12 mouse cellular contexts compared by ENCODE assay signal in genomic region chr11:115653194-115653593, GRCm38 (mm10). TPM values are rescaled to one million over a fixed set of nuclear protein-coding genes. Genes with fewer than 3 reads are reported as not detected.
DNase-seq lines count a peak whose midpoint lies in the region; ATAC-seq and TF ChIP-seq lines count a peak whose summit lies in the region.
"Had no signal": no experiment of that assay in that cellular context is flagged by ENCODE, and none has a peak within 500 bp of the region (broad histone marks: within the 10 kb centered on the region; RNA-seq: fewer than 3 reads in every experiment).

No protein-coding gene starts in this region.

- 81% methylated on average over 3 of the region's 3 CpGs for WGBS in embryonic facial prominence, embryonic 14.5 days
- 91% methylated on average over 3 of the region's 3 CpGs for WGBS in embryonic facial prominence, embryonic 10.5 days
- 55% methylated on average over 3 of the region's 3 CpGs for WGBS in heart, embryonic 12.5 days
- 38% methylated on average over 3 of the region's 3 CpGs for WGBS in olfactory bulb, adult 2 months

- H3K27me3 ChIP-seq in embryonic facial prominence, embryonic 14.5 days (replicated peaks; ENCODE audit: control insufficient read depth, insufficient read depth, low read length), result no peaks in the 10 kb centered on the region
- no peaks in the 10 kb centered on the region for H3K27me3 ChIP-seq in embryonic facial prominence, embryonic 10.5 days (replicated peaks; ENCODE audit: low read depth, poor library complexity, severe bottlenecking)
- H3K27me3 ChIP-seq in heart, embryonic 12.5 days (replicated peaks), result no peaks in the 10 kb centered on the region

- ATAC-seq in embryonic facial prominence, embryonic 14.5 days (ENCODE audit: low read depth), result peak; percentile 38; the same call in 1 of the 2 replicates
- ATAC-seq in heart, embryonic 12.5 days (ENCODE audit: insufficient number of reproducible peaks, low FRiP score), result peak; percentile 38; the same call in 1 of the 2 replicates

- no peak for TF ChIP-seq CTCF in olfactory bulb, adult 2 months (IDR thresholded peaks at IDR 0.05; ENCODE audit: insufficient read depth, low read depth, low read length)

- no peak overlapping the region for H3K9ac ChIP-seq in embryonic facial prominence, embryonic 14.5 days (ENCODE audit: low read depth, low read length)
- H3K9ac ChIP-seq in heart, embryonic 12.5 days, result 0 out of 2 replicates have a peak overlapping the region, but pooled peaks have one; percentile 27

- H3K4me1 ChIP-seq in embryonic facial prominence, embryonic 14.5 days (ENCODE audit: control insufficient read depth, insufficient read depth, low read length), result no peaks in the 10 kb centered on the region
- H3K4me1 ChIP-seq in embryonic facial prominence, embryonic 10.5 days, result no peaks in the 10 kb centered on the region
- peaks cover 35% of the 10 kb centered on the region for H3K4me1 ChIP-seq in heart, embryonic 12.5 days (replicated peaks)
- peaks cover 37% of the 10 kb centered on the region for H3K4me1 ChIP-seq in olfactory bulb, adult 2 months (ENCODE audit: control insufficient read depth, insufficient read depth, low read length)

- H3K9me3 ChIP-seq in embryonic facial prominence, embryonic 14.5 days (ENCODE audit: control insufficient read depth, low read length), result no peaks in the 10 kb centered on the region
- H3K9me3 ChIP-seq in embryonic facial prominence, embryonic 10.5 days, result no peaks in the 10 kb centered on the region
- no peaks in the 10 kb centered on the region for H3K9me3 ChIP-seq in heart, embryonic 12.5 days (replicated peaks)

- H3K4me2 ChIP-seq in embryonic facial prominence, embryonic 14.5 days (ENCODE audit: low read depth, low read length), result no peak overlapping the region
- H3K4me2 ChIP-seq in heart, embryonic 12.5 days, result peak overlapping the region; percentile 27
- H3K4me2 ChIP-seq: midbrain, embryonic 11.5 days had no signal

- peak; percentile 20 for DNase-seq in embryonic facial prominence, embryonic 14.5 days (ENCODE audit: low spot score)
- DNase-seq in embryonic facial prominence, embryonic 10.5 days (ENCODE audit: low spot score), result no peak
- DNase-seq in heart, postnatal 4 days, result no peak
- DNase-seq in right cerebral cortex, postnatal 25 days, result peak; percentile 38
- DNase-seq in right cerebral cortex, adult 18-20 months, result no peak
- DNase-seq in kidney, postnatal 4 days, result no peak
- DNase-seq: adrenal gland, adult 8-10 months; spleen, adult 18-20 months had no signal

- H3K4me3 ChIP-seq in embryonic facial prominence, embryonic 14.5 days (ENCODE audit: low read depth, low read length), result no peak overlapping the region
- no peak overlapping the region for H3K4me3 ChIP-seq in embryonic facial prominence, embryonic 10.5 days
- H3K4me3 ChIP-seq in heart, embryonic 12.5 days, result no peak overlapping the region
- no peak overlapping the region for H3K4me3 ChIP-seq in olfactory bulb, adult 2 months (ENCODE audit: insufficient read depth, low read depth, low read length)
- H3K4me3 ChIP-seq: myocyte had no signal

- peaks cover 31% of the 10 kb centered on the region for H3K36me3 ChIP-seq in embryonic facial prominence, embryonic 14.5 days (ENCODE audit: control insufficient read depth, insufficient read depth, low read length)
- peaks cover 61% of the 10 kb centered on the region for H3K36me3 ChIP-seq in embryonic facial prominence, embryonic 10.5 days (replicated peaks)
- peaks cover 23% of the 10 kb centered on the region for H3K36me3 ChIP-seq in heart, embryonic 12.5 days

- no peak for TF ChIP-seq POLR2A in olfactory bulb, adult 2 months (IDR thresholded peaks at IDR 0.05; ENCODE audit: insufficient read depth, low read depth, low read length)

- no peak overlapping the region for H3K27ac ChIP-seq in embryonic facial prominence, embryonic 14.5 days (replicated peaks; ENCODE audit: low read depth, low read length)
- no peak overlapping the region for H3K27ac ChIP-seq in embryonic facial prominence, embryonic 10.5 days (replicated peaks)
- H3K27ac ChIP-seq in heart, embryonic 12.5 days (ENCODE audit: poor library complexity, severe bottlenecking), result peak overlapping the region; percentile 80
- H3K27ac ChIP-seq in olfactory bulb, adult 2 months (ENCODE audit: insufficient read depth, low read depth, low read length), result peak overlapping the region; percentile 17

RNA-seq across cellular contexts. Expression of gene Slc25a19, which starts 25.1 kb away (rescaled TPM):
- 23.4 and 24.6 TPM in 2 replicates for polyA plus RNA-seq in embryonic facial prominence, embryonic 14.5 days (2014; fragmentation: Nextera tagmentation; extraction: Ambion mirVana)
- polyA plus RNA-seq in embryonic facial prominence, embryonic 10.5 days (2016; fragmentation: Nextera tagmentation; extraction: Ambion mirVana), result 23.5 and 24.6 TPM in 2 replicates
- polyA plus RNA-seq in heart, embryonic 12.5 days (2016; fragmentation: Nextera tagmentation; extraction: Ambion mirVana), result 39.9 and 42.1 TPM in 2 replicates
- total RNA-seq in heart, postnatal 4 days (2021), result 10 to 100 TPM; 27.6 to 30.7 TPM
- polyA plus RNA-seq in olfactory bulb, adult 2 months (2012; ENCODE audit: insufficient read depth, insufficient read length, low replicate concordance, missing spikeins), result not detected in 2 replicates

RNA-seq across cellular contexts. Expression of gene Mif4gd, which starts 40.4 kb away (rescaled TPM):
- 22.7 and 28.5 TPM in 2 replicates for polyA plus RNA-seq in embryonic facial prominence, embryonic 14.5 days (2014; fragmentation: Nextera tagmentation; extraction: Ambion mirVana)
- 19.4 and 19.8 TPM in 2 replicates for polyA plus RNA-seq in embryonic facial prominence, embryonic 10.5 days (2016; fragmentation: Nextera tagmentation; extraction: Ambion mirVana)
- polyA plus RNA-seq in heart, embryonic 12.5 days (2016; fragmentation: Nextera tagmentation; extraction: Ambion mirVana), result 20.9 and 22.0 TPM in 2 replicates
- total RNA-seq in heart, postnatal 4 days (2021), result 10 to 100 TPM; 34.0 to 40.6 TPM
- polyA plus RNA-seq in olfactory bulb, adult 2 months (2012; ENCODE audit: insufficient read depth, insufficient read length, low replicate concordance, missing spikeins), result not detected in 2 replicates

RNA-seq across cellular contexts. Expression of gene Gga3, which starts 49.3 kb away (rescaled TPM):
- polyA plus RNA-seq in embryonic facial prominence, embryonic 14.5 days (2014; fragmentation: Nextera tagmentation; extraction: Ambion mirVana), result 16.5 and 17.9 TPM in 2 replicates
- 29.6 and 33.3 TPM in 2 replicates for polyA plus RNA-seq in embryonic facial prominence, embryonic 10.5 days (2016; fragmentation: Nextera tagmentation; extraction: Ambion mirVana)
- polyA plus RNA-seq in heart, embryonic 12.5 days (2016; fragmentation: Nextera tagmentation; extraction: Ambion mirVana), result 19.2 and 21.9 TPM in 2 replicates
- total RNA-seq in heart, postnatal 4 days (2021), result 10 to 100 TPM; 18.3 to 20.8 TPM
- 79.7 TPM in 1 of 2 replicates, not detected in the other for polyA plus RNA-seq in olfactory bulb, adult 2 months (2012; ENCODE audit: insufficient read depth, insufficient read length, low replicate concordance, missing spikeins)

RNA-seq across cellular contexts. Expression of gene Mrps7, which starts 49.5 kb away (rescaled TPM):
- polyA plus RNA-seq in embryonic facial prominence, embryonic 14.5 days (2014; fragmentation: Nextera tagmentation; extraction: Ambion mirVana), result 82.8 and 87.6 TPM in 2 replicates
- polyA plus RNA-seq in embryonic facial prominence, embryonic 10.5 days (2016; fragmentation: Nextera tagmentation; extraction: Ambion mirVana), result 100 and 101 TPM in 2 replicates
- 90.4 and 95.4 TPM in 2 replicates for polyA plus RNA-seq in heart, embryonic 12.5 days (2016; fragmentation: Nextera tagmentation; extraction: Ambion mirVana)
- 10 to 100 TPM; 71.2 to 72.8 TPM for total RNA-seq in heart, postnatal 4 days (2021)
- not detected in 2 replicates for polyA plus RNA-seq in olfactory bulb, adult 2 months (2012; ENCODE audit: insufficient read depth, insufficient read length, low replicate concordance, missing spikeins)

RNA-seq across cellular contexts. Expression of gene Grb2, which starts 55.2 kb away (rescaled TPM):
- 66.7 TPM in 2 replicates for polyA plus RNA-seq in embryonic facial prominence, embryonic 14.5 days (2014; fragmentation: Nextera tagmentation; extraction: Ambion mirVana)
- 73.5 and 76.0 TPM in 2 replicates for polyA plus RNA-seq in embryonic facial prominence, embryonic 10.5 days (2016; fragmentation: Nextera tagmentation; extraction: Ambion mirVana)
- polyA plus RNA-seq in heart, embryonic 12.5 days (2016; fragmentation: Nextera tagmentation; extraction: Ambion mirVana), result 95.9 and 113 TPM in 2 replicates
- 100 to 1,000 TPM; 119 to 134 TPM for total RNA-seq in heart, postnatal 4 days (2021)
- 264 TPM in 1 of 2 replicates, not detected in the other for polyA plus RNA-seq in olfactory bulb, adult 2 months (2012; ENCODE audit: insufficient read depth, insufficient read length, low replicate concordance, missing spikeins)

Comparison
In these comparisons a context has a peak if more than half of its experiments do, and no peak if none do; other contexts are left out.
1. DNase-seq: peak in embryonic facial prominence, embryonic 14.5 days (single experiment) and right cerebral cortex, postnatal 25 days (single experiment); none in embryonic facial prominence, embryonic 10.5 days (single experiment), heart, postnatal 4 days (single experiment), right cerebral cortex, adult 18-20 months (single experiment) and kidney, postnatal 4 days (0 of 2).
2. H3K27ac ChIP-seq: peak in heart, embryonic 12.5 days (single experiment) and olfactory bulb, adult 2 months (single experiment); none in embryonic facial prominence, embryonic 14.5 days (single experiment) and embryonic facial prominence, embryonic 10.5 days (single experiment).